Mouse (Mus musculus) neural tube, embryonic 15.5 days (tissue): ENCODE measurements at regions not wholly inside any gene's neighbourhood (a gene's known extent, or its start where the extent isn't known, plus 50 kb on each side); places are given as distances from the start of the nearest gene placed in this dataset.

Source experiments
- ATAC-seq: fragments of 200-750 bp; cut with Nextera tagmentation; 2 replicates; pipeline ENCODE4 v1.8.0; 2017; ENCODE audit warnings: mild to moderate bottlenecking, moderate TSS enrichment, moderate library complexity; ENCODE audit not compliant: low FRiP score
- H3K27ac ChIP-seq: fragments of 300-500 bp; sonication (generic); replicated peaks from 2 replicates; pipeline ENCODE4 v1.5.1; 2015; ENCODE audit warnings: mild to moderate bottlenecking, inconsistent platforms
- H3K27me3 ChIP-seq: fragments of 300-500 bp; sonication (generic); replicated peaks from 2 replicates; pipeline ENCODE4 v1.6.1; 2015; ENCODE audit warnings: inconsistent platforms
- H3K36me3 ChIP-seq: fragments of 300-500 bp; sonication (generic); 2 replicates; pipeline ENCODE4 v1.6.1; 2015; ENCODE audit warnings: inconsistent platforms
- H3K4me1 ChIP-seq: fragments of 300-500 bp; sonication (generic); 2 replicates; pipeline ENCODE4 v1.6.1; 2015; ENCODE audit warnings: inconsistent platforms
- H3K4me2 ChIP-seq: fragments of 300-500 bp; sonication (generic); 2 replicates; pipeline ENCODE4 v1.6.1; 2015; ENCODE audit warnings: inconsistent platforms, mild to moderate bottlenecking, moderate library complexity
- H3K4me3 ChIP-seq: fragments of 300-500 bp; sonication (generic); replicated peaks from 2 replicates; pipeline ENCODE4 v1.5.1; 2015; ENCODE audit warnings: mild to moderate bottlenecking, inconsistent platforms
- H3K9ac ChIP-seq: fragments of 300-500 bp; sonication (generic); replicated peaks from 2 replicates; pipeline ENCODE4 v1.6.1; 2015; ENCODE audit warnings: mild to moderate bottlenecking, inconsistent platforms
- H3K9me3 ChIP-seq: fragments of 300-500 bp; sonication (generic); replicated peaks from 2 replicates; pipeline ENCODE4 v1.6.1; 2016; ENCODE audit warnings: inconsistent platforms
- WGBS: fragments of 180-500 bp; shearing (Covaris S2); methylation state at CpG from one replicate; pipeline ENCODE4 v1.1.7; 2015; ENCODE audit warnings: mixed read lengths; 5-methylcytosine and 5-hydroxymethylcytosine counted together

DNA sequence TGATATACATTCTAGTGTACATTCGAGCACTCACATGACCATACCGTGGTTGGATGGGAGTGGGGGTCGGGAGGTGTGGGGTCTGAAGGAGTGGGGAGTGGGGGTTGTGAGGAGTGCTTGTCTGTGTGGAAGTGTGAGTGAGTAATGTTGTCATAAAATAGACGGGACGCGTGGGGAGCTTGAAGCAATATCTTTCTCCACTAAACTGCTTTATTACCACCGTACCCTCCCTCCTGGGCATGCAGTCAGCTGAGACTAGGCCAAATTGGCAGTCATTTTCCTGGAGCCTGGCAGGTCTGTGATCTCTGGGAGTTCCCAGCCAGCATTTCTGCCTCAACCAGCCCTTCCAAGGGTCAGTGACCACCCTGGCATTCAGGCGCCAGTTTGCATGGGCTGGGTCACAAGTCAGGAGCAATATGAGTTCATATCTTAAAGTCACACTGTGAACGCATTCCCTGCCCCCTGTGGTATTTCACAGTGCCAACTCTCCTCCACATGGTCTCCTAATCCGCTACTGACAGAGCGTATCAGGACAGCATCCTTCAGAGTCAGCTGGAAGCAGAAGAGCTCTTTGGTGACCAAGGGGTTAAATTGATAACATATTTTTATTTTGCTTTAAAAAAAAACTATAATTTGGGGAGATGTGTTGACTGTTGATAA is 300.9 kb downstream of the Nr2f2 start:
- Histone ChIP-seq H3K4me1 (peaks cover 16% of the 10 kb centered on the region), H3K4me2 (no peak overlapping the region), H3K27ac (no peak overlapping the region), H3K9ac (no peak overlapping the region), H3K27me3 (no peaks in the 10 kb centered on the region), H3K9me3 (no peaks in the 10 kb centered on the region), H3K36me3 (no peaks in the 10 kb centered on the region), H3K4me3 (no peak overlapping the region)
- peak; percentile 35; the same call in 1 of the 2 replicates for ATAC-seq
- 29% methylated on average over 11 of the region's 11 CpGs for WGBS

DNA sequence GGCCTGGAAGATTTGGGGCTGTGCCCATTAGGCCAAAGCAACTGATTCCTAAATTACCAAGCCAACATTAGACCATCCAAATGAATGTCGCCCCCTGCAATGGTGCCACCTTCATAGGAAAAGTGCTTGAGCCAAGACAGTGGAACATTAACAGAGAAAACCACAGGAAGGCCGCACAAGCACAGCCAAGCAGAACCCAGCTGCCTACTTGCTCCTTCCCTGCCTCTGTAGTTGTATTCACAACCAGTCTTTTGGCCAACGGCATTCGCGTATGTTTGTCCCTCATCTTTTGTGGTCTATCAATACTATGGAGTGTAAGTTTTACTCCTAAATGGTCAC is 319.2 kb downstream of the Nr2f2 start:
- ATAC-seq: no peak
- Histone ChIP-seq H3K4me2 (no peak overlapping the region), H3K27ac (no peak overlapping the region), H3K27me3 (no peaks in the 10 kb centered on the region), H3K9me3 (no peaks in the 10 kb centered on the region), H3K4me1 (0 out of 2 replicates have a peak, but pooled peaks cover 5% of the 10 kb centered on the region), H3K36me3 (no peaks in the 10 kb centered on the region), H3K9ac (no peak overlapping the region), H3K4me3 (no peak overlapping the region)
- 85% methylated on average over 5 of the region's 5 CpGs for WGBS

DNA sequence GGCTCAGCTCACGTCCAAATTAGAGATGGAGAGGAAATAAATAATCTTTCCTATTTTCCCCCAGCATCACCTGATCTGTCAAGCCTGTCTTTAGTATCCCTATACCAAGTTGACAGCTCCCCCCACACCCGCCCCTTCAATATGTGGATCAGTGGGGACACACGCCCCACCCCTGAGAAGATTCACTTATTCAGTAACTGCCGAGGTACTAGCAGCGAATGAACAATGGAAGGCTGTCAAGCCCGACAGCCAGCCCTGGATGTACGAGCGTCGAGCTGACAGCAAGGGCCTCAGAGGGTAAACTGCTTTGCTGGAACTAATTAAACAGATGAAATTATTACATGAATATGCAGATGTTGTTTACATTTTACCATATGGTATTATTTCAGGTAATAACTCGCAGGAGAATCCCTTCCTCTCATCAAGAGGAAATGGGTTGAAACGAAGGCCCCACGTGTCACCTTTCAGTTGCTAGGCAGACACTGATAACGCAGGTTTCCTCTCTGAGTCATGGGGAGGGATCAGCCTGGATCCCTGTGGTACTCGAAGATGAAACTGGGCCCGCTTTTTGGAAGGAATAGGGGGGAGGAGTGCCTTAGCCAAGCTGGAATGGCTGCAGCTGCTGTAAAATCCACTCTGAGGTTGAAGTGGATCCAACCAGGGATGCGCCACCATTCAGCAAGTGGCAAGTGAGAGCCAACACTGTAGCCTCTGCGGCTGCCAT is 319.7 kb downstream of the Nr2f2 start:
- Histone ChIP-seq H3K27ac (no peak overlapping the region), H3K9me3 (no peaks in the 10 kb centered on the region), H3K4me3 (no peak overlapping the region), H3K36me3 (no peaks in the 10 kb centered on the region), H3K4me1 (0 out of 2 replicates have a peak, but pooled peaks cover 5% of the 10 kb centered on the region), H3K27me3 (no peaks in the 10 kb centered on the region), H3K4me2 (no peak overlapping the region), H3K9ac (no peak overlapping the region)
- WGBS: 34% methylated on average over 17 of the region's 17 CpGs
- ATAC-seq: peak; percentile 69; the same call in 1 of the 2 replicates

DNA sequence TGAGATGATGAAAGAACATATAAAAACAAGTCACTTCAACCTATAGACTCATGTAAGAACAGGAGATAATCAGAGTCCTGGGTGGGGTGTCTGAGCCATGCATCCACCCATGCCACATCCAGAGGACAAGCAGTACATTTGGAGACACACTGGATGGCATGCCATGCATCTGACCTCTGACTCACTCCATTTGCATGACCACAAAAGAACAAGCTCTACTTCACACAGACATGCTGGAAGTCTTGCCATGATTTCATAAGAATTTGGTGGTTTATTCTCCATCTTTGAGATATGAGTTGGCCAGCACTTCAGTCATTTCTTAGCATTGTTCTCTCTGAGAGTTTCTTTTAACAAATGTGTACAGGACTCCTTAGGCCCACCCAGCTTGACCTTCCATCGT is 329.5 kb downstream of the Nr2f2 start:
- H3K4me2 ChIP-seq: no peak overlapping the region
- H3K9me3 ChIP-seq: no peaks in the 10 kb centered on the region
- WGBS: 94% methylated on average over 1 of the region's 1 CpGs
- no peaks in the 10 kb centered on the region for H3K27me3 ChIP-seq
- no peaks in the 10 kb centered on the region for H3K4me1 ChIP-seq
- no peaks in the 10 kb centered on the region for H3K36me3 ChIP-seq
- H3K4me3 ChIP-seq: no peak overlapping the region
- ATAC-seq: no peak
- H3K27ac ChIP-seq: no peak overlapping the region
- H3K9ac ChIP-seq: no peak overlapping the region

DNA sequence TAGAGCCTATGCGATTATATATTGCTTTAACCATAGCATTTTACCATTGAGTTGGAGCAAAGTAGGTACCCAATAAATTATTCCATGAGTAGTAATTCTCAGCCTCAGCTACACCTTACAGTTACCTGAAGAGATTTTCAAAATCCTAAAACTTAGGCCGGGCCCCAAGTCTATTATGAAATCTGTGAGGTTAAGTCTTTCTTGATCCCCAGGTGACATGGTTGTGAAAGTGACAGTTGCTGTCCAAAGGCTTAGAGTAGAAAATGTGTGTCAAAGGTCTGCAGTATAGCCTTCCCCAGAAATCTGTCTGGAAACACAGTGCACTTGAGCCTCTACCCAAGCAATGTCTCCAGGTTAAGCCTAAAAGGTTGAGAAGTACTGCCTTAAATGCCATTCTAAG is 333.7 kb downstream of the Nr2f2 start:
- Histone ChIP-seq H3K4me2 (no peak overlapping the region), H3K9me3 (no peaks in the 10 kb centered on the region)
- 98% methylated on average over 2 of the region's 2 CpGs for WGBS

DNA sequence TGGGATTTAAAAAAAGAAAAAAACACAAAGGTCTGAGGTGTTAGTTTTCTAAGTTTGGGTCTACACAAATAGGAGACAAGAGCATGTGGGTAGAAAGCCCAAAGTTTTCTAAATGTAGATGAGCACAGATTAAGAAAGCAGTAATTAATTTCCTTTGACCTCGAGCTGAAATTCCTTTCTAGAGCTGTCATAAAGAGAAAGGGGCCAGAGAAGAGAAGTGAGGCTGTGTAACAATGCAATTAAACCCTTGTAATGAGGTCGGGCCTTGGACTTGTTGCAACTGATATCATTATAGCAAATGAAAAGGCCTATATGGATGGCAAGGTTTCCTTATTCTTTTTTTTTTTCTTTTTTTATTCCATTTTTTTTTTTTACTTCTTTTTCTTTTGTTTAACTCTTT is 337.2 kb downstream of the Nr2f2 start:
- no peak for ATAC-seq
- H3K9ac ChIP-seq: no peak overlapping the region
- WGBS: 55% methylated on average over 2 of the region's 2 CpGs

More for the DNA sequence above, 333.7 kb downstream of the Nr2f2 start:
- Histone ChIP-seq H3K36me3 (no peaks in the 10 kb centered on the region), H3K27me3 (no peaks in the 10 kb centered on the region), H3K9ac (no peak overlapping the region), H3K4me3 (no peak overlapping the region), H3K27ac (no peak overlapping the region), H3K4me1 (no peaks in the 10 kb centered on the region)
- no peak for ATAC-seq

DNA sequence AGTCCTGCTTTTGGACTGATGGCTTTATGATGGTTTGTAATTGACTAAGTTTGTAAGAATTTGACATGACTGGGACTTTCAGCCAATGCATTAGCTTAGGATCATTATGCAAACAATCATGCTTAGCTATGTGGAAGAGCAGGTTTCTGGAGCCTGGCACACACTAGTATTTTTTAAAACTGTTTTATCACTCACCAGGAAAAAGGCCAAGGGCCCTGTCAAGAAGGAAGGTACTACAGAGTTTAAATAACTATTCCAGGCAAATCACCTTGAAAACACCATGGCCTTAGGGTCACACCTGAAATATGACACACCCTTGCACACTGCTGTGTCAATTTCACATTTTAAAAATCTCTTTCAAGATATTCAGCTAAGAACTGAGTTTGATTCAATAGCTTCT is 341.0 kb downstream of the Nr2f2 start:
- Histone ChIP-seq H3K36me3 (no peaks in the 10 kb centered on the region), H3K4me3 (no peak overlapping the region), H3K9me3 (no peaks in the 10 kb centered on the region), H3K27me3 (no peaks in the 10 kb centered on the region), H3K9ac (no peak overlapping the region), H3K4me2 (no peak overlapping the region), H3K27ac (no peak overlapping the region), H3K4me1 (no peaks in the 10 kb centered on the region)
- ATAC-seq: no peak

More for the DNA sequence above, 337.2 kb downstream of the Nr2f2 start:
- no peaks in the 10 kb centered on the region for H3K4me1 ChIP-seq
- H3K9me3 ChIP-seq: no peaks in the 10 kb centered on the region
- H3K36me3 ChIP-seq: no peaks in the 10 kb centered on the region
- no peak overlapping the region for H3K4me3 ChIP-seq
- H3K4me2 ChIP-seq: no peak overlapping the region
- H3K27me3 ChIP-seq: no peaks in the 10 kb centered on the region
- no peak overlapping the region for H3K27ac ChIP-seq

DNA sequence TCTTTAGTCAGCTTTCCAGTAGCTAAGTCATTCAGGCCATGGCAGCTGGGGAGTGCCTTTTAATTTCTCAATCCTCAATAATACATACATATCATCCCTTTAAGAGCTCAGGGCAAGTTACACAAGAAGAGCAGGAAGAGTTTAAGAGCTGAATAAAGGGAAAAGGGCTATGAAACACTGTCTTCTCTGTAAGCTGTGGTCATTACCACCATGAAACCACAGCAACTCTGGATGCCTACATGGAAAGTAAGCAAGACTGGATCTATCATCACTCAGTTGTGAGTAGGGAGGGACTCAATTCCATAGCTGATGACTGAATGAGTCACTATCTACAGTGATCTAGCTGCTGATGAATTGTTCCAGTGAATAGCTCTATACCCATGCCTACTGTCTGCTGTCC is 349.9 kb downstream of the Nr2f2 start:
- Histone ChIP-seq H3K27me3 (no peaks in the 10 kb centered on the region), H3K27ac (no peak overlapping the region), H3K9me3 (no peaks in the 10 kb centered on the region), H3K4me2 (no peak overlapping the region), H3K36me3 (no peaks in the 10 kb centered on the region), H3K4me1 (no peaks in the 10 kb centered on the region), H3K4me3 (no peak overlapping the region), H3K9ac (no peak overlapping the region)
- no peak for ATAC-seq

DNA sequence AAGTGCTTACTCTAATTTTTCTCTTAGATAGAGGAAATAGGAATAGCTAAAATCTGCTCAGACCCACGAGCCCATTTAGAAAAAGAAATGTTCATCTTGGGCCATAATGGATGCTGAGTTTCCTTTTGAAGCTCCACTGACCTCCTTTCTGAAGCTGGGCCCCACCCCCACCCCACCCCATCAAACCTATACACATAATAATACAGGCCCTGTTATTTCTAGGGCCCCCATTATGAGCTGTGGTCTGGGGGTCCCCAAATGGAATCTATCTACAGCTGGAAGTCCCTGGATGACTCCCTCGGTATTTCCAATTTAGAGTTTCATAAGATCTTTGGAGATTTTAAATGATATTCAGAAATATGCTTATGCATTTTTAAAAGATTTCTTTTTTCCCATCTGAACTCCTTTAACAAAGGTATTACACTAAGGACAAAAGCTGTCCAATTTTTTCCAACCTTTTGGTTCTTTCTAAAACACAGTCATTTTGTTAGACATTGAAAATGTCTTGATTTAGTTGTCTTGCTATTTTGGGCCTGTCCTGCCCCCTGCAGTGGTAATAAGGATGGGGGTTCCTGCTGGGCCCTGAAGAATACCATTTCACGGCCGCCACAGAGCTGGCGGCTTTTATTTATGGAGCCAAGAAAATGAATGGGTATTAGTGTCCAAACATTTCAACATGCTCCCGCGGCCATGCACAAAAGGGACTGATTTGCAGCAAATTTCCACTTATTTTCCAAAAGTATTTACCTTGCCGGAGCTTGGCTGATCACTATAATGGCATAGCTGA is 363.1 kb downstream of the Nr2f2 start:
- Histone ChIP-seq H3K4me3 (no peak overlapping the region), H3K9ac (no peak overlapping the region), H3K27ac (no peak overlapping the region), H3K9me3 (no peaks in the 10 kb centered on the region), H3K27me3 (peaks cover 9% of the 10 kb centered on the region), H3K36me3 (no peaks in the 10 kb centered on the region), H3K4me2 (no peak overlapping the region), H3K4me1 (0 out of 2 replicates have a peak, but pooled peaks cover 3% of the 10 kb centered on the region)
- no peak for ATAC-seq
- WGBS: 16% methylated on average over 8 of the region's 8 CpGs

DNA sequence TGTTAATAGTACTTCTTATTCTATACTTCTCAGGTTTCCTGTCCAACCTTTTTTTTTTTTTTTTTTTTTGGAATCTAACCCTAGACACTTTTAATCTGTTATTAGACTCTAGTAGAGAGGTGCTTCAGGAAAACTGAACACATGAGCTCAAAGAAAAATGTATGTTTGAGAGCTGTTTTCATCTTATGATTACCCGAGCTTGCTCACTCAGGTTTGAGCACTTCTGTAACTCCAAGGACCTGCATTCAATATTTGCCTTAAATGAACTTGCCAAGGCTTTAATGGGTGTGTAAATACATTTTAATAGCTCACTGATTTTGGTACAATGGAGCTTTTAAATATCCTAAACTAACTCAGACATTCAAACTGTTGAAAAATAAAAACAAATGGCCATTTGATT is 367.8 kb downstream of the Nr2f2 start:
- Histone ChIP-seq H3K4me2 (no peak overlapping the region), H3K4me3 (no peak overlapping the region), H3K27ac (no peak overlapping the region), H3K36me3 (no peaks in the 10 kb centered on the region), H3K9me3 (no peaks in the 10 kb centered on the region), H3K4me1 (0 out of 2 replicates have a peak, but pooled peaks cover 6% of the 10 kb centered on the region), H3K9ac (no peak overlapping the region), H3K27me3 (peaks cover 26% of the 10 kb centered on the region)
- 91% methylated on average over 1 of the region's 1 CpGs for WGBS
- no peak for ATAC-seq

DNA sequence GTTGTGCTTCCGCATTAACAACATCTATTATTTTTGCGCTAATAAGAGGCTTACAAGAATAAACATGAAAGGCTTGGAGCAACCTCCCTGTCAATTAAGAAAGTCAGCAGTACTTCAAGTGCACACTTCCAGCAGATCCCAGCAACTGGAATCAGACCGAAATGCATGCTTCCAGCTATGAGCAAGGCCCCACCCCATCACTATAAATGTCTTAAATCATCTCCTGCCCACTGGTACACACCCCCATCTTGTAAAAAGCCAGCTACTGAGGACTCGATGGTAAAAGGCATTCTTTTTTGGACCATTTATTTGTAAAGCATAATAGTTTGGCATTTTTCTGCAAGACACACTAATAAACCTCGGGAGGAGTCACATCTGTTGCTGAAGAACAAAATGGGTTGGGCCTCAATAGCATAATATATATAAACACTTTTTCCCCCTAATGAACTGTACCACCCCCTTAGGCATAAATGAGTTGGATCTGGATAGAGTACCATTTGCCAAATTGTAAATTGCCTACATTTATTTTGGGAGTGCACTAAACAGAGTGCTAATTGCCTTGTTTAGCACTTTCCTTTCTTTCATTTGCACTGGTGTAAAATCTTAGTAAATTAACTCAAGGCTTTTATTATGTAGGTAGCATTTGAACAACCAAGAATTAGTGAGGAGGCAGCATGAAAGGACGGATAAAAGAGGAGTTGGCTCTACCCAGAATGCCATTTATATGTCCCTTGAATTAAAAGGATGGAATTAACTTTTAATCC is 371.8 kb downstream of the Nr2f2 start:
- Histone ChIP-seq H3K36me3 (no peaks in the 10 kb centered on the region), H3K27ac (no peak overlapping the region), H3K9me3 (no peaks in the 10 kb centered on the region), H3K9ac (no peak overlapping the region), H3K4me3 (no peak overlapping the region), H3K4me1 (peaks cover 13% of the 10 kb centered on the region; the same call in 1 of the 2 replicates), H3K27me3 (peaks cover 48% of the 10 kb centered on the region), H3K4me2 (no peak overlapping the region)
- WGBS: 45% methylated on average over 6 of the region's 6 CpGs
- no peak for ATAC-seq
